Mouse (Mus musculus): ENCODE data around the gene Sppl2b.

DNA sequence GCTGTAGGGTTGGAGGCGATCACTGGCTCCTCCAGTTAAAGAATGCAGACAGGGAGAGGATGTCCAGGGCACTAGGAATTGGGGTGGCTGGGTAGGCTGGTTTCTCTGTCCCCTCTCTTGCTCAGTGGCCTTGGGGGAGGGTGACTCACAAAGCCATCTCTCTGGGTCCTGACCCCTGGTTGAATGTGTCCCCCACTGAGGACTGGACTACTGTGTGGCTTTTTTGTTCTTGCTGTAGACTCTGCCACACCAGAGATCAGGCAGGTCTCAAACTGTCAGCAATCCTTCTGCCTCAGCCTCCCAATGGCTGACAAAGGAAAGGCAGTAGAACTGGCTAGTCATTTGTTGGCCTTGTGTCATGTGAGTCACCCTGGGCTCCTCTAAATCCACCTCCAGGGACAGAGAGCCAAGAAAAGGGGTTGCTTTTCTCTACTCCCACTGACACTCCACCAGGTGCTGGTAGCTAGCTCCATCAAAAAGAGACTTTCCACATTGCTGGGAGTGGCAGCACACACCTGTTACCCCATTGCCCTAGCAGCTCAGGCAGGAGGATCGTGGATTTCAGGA lies 16.6 kb upstream of the Sppl2b start:
- TF ChIP-seq CTCF (IDR thresholded peaks at IDR 0.05; ENCODE audit: extremely low read depth, insufficient read length, insufficient replicate concordance, low read depth, low read length), result no peak
- TF ChIP-seq POLR2A (IDR thresholded peaks at IDR 0.05; ENCODE audit: low read depth, low read length), result no peak

All from small intestine, adult 2 months (tissue).